Mouse (Mus musculus) gastrocnemius, postnatal 14 days (tissue): ENCODE measurements around the gene Trappc2l. TPM values are rescaled to one million over a fixed set of nuclear protein-coding genes. Genes with fewer than 3 reads are reported as not detected.
A peak's percentile ranks its signal among the peaks of the same experiment; 100 is the strongest.
"Not testable (repeated sequence)": the region's sequence is repeated elsewhere in the genome, so short reads cannot be mapped to it uniquely, and the experiment has no call there.

Experiments used
- DNase-seq: peaks from one replicate; pipeline ENCODE4 v3.0.0; 2021; ENCODE audit warnings: mixed read lengths
- intact Hi-C: fragments of 180-260 bp; cut with DNase I; formaldehyde crosslinking; loops from one replicate; pipeline ENCODE4 v1.15.1; 2025; ENCODE audit warnings: low total_unique reads
- total RNA-seq, 2 experiments: library from RNA; stranded (reverse); gene quantifications; 2 replicates each; pipeline ENCODE4 v1.2.3; 2021

The Trappc2l gene
- total RNA-seq, 2 experiments from 2014 or later, result 47.5 TPM

DNA sequence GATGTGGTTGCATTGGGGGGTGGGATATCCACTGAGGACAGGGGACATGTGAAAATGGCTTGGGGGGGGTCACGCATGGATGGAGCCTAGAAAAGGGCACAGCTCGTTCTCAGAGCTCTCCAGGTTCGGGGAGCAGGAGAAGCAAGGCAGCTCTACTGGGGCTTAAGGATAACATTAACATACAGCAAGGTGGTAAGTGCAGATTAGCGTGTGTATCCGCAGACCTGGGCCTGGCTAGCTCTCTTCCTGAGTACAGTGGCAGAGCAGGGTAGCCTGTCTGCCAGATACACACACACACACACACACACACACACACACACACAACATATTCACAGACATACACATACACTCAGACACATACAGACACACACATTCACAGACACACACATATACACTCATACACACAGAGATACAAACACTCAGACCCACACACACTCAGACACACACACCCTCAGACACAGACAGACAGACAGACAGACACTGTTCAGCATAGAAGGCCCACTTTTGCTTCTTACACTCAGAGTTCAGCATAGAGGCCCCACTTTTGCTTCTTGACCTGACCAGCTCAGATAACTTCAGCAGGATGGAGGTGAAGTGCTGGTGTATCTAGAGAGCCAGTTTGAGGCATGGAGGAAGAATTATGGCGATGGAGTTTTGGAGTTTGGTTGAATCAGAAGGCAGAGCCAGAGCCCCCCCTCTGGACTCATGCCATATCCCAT, 7.4 kb downstream of the Trappc2l start:
- intact Hi-C loops, result no loop called here
- no peak for DNase-seq

DNA sequence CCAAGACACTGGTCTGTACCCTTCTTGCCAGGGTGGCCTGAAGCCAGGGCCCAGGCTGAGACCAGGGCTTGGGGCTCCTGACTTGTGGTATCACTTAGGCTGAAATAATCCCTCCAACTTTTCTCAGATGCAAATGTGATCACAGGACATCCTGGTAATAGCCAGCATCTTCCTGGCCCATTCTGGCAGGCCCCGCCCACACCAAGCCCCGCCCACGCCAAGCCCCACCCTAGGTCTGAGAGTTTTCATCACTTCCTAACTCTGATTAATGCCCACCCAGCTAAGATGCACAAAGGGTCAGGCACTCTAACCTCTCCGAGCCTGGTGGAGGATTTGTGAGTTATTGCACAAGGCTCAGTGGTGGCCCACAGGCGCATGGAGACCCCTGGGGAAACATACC, 9.0 kb downstream of the Trappc2l start:
- intact Hi-C loops, result loop anchor here (2.0 to 5.0 kb wide), 2 partner anchors 57 to 212 kb away; no protein-coding TSS in a partner anchor
- DNase-seq, result no peak

DNA sequence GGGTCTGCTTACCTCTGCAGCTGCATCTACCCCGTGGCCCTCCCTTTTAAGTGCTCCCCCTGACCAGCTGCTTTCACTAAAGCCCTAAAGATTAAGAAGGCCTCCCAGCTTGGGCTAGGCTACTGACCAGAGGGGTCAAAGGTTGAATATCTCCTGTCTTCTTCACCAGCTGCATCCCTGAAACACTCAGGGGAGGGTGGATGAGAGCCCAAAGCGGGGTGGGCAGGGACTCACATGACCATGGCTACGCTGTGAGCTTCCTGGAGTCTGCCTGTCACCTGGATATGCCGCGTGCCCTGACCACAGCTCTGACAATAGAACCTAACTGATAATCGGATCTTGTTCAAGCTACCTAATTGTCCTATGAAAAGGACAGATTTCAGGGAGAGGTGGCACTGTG, 11.3 kb downstream of the Trappc2l start, which contains the start of gene Pabpn1l:
Gene Pabpn1l (minus strand): TSS at position 13 of the 400 bp plus-strand sequence.
- intact Hi-C loops, result loop anchor here (5.0 kb wide), 1 partner anchor 55 kb away; no protein-coding TSS in a partner anchor
- DNase-seq, result no peak

DNA sequence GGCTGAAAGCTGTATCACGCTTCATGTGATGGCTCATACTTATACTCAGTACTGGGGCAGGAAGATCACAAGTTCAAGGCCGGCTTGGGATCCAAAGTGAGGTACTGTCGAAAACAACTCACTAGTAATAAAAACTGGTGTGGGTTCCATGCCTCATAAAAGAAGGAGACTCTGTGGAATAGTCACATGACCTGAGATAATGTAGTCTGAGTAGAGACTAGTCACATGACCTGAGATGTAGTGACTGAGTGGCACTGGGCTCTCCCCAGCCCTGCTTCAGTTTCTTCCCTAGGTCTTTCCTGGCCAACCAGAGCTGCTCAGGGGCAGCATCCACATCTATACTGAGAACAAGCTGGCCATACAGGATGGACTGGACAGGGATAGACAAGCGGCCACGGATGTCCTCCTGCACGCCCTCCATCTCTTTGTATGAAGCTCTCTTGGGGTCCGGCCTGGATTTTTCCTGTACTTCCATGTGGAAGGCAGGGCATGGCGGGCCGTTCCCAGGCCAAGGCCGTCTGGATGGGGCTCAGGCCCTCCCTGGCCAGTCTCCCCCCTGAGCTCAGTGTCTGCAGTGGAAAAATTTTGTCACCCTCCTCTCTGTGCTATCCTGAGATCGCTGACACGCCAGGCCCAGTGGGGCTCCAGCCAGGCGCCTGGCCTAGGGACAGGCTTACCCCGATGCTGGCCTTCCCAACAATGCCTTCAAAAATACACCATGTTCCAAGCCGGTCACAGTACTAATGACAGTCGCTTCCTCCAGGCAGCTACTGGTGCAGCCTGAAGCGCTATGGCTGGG, 12.6 kb downstream of the Trappc2l start:
- peak; percentile 54 for DNase-seq
- intact Hi-C loops, result loop anchor here (5.0 kb wide), 1 partner anchor 53 kb away; no protein-coding TSS in a partner anchor

GRCm38 (mm10) chr8:122624653-122625052, 13.2 kb downstream of the Trappc2l start:
- no peak for DNase-seq
- intact Hi-C loops, result loop anchor here (5.0 kb wide), 1 partner anchor 53 kb away; no protein-coding TSS in a partner anchor

DNA sequence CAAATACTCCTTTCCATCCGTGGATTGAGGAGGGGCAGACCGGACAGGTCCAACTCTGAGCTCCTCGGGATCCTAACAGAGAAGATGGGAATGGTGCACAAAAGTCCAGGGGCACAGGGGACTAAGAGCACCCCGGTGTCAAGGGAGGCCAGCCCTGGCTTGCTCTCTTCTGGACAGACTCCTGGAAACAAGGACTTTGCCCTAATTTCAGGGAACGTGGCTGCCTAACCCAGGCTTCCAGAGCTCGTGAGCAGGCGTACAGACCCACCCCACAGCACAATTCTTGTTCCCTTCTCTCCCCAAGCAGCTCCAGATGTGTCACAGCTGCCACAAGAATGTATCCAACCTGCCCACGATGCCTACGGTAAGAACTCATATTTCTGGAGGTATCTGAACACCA, 14.4 kb downstream of the Trappc2l start:
- no peak for DNase-seq
- intact Hi-C loops, result no loop called here

- DNase-seq, result no peak
- intact Hi-C loops, result no loop called here
Observed at GRCm38 (mm10) chr8:122626896-122627295, 15.5 kb downstream of the Trappc2l start.

- intact Hi-C loops, result no loop called here
- no peak for DNase-seq
Observed at GRCm38 (mm10) chr8:122629388-122629787, 17.9 kb downstream of the Trappc2l start.

- intact Hi-C loops, result no loop called here
Observed at GRCm38 (mm10) chr8:122630696-122631095, 19.3 kb downstream of the Trappc2l start.

DNA sequence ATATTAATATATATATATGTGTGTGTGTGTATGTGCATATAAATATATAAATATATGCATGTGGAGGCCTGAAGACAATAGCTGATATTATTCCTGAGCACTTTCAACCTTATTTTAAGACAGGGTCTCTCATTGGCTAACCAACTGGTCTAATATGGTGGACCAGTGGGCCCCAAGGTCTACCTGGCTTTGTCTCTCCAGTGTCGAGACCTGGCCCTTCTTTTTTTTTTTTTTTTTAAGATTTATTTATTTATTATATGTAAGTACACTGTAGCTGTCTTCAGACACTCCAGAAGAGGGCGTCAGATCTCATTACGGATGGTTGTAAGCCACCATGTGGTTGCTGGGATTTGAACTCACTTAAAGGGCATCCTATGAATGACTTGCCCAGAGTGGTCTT, 20.7 kb downstream of the Trappc2l start:
- intact Hi-C loops, DNase-seq: not testable (repeated sequence)

More at GRCm38 (mm10) chr8:122630696-122631095, 19.3 kb downstream of the Trappc2l start:
- no peak for DNase-seq

GRCm38 (mm10) chr8:122633205-122633604, 21.8 kb downstream of the Trappc2l start:
- no peak for DNase-seq
- intact Hi-C loops, result no loop called here

GRCm38 (mm10) chr8:122635878-122636802, 24.7 kb downstream of the Trappc2l start:
- intact Hi-C loops, result no loop called here
- DNase-seq, result no peak

GRCm38 (mm10) chr8:122636803-122637175, 25.3 kb downstream of the Trappc2l start:
- peak; percentile 82 for DNase-seq
- intact Hi-C loops, result no loop called here

- no peak for DNase-seq
- intact Hi-C loops, result no loop called here
Observed at GRCm38 (mm10) chr8:122637230-122637629, 25.8 kb downstream of the Trappc2l start.

GRCm38 (mm10) chr8:122638601-122639000, 27.2 kb downstream of the Trappc2l start:
- intact Hi-C loops, result no loop called here
- no peak for DNase-seq

DNA sequence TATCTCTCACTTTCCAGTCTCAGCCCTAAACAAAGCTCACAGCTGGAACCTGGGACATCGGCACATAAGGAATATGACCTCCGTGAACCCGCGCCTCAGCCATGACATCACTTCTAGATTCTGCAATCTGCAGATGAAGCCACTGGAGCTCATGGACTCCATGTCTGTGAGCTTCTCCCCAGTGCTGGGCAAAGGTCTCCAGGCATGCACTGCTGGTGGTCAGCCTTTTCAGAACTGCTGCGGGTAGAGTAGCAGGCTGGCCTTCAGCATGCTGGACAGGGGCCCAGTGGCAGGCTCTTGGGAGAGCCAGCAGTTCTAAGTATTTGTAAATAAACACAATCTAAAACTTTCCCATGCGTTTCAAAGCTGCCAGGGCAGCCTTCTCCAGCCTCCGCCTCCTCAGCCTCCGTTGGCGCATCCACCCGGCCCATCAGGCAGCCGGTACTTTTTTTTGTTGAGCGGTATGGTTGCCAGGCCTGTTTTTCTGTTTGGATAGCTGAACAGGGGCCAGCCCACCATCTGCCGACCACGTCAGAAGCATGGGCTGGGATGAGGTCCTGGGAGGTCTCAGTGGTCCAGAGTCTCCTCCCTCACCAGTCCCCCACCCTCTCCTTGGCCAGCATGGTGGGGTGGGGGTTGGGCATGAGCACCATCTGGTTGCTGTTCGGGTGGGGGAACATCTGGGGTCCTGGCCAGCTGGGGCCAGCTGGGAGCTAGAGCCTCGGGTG, 28.2 kb downstream of the Trappc2l start:
- DNase-seq, result peak; percentile 79
- intact Hi-C loops, result no loop called here

DNA sequence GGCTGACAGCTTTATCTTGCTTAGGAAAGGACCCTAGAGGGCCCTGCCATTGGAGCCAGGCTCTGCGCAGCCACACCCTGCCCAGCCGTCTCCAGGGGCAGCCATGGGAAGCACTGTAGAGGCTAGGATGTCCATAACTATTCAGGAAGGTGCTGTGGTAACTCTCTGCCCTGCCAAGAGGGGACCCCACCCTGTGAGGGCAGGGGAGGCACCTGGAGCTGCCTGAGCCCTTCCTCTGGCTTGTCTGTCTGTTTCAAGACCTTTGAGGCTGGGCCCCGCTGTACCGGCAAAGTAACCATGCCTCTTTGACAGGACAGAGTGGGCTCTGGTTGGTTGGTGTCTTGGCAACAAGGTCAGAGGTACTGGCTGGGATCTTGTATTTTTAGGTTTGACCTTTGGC, 29.4 kb downstream of the Trappc2l start:
- no peak for DNase-seq
- intact Hi-C loops, result no loop called here

DNA sequence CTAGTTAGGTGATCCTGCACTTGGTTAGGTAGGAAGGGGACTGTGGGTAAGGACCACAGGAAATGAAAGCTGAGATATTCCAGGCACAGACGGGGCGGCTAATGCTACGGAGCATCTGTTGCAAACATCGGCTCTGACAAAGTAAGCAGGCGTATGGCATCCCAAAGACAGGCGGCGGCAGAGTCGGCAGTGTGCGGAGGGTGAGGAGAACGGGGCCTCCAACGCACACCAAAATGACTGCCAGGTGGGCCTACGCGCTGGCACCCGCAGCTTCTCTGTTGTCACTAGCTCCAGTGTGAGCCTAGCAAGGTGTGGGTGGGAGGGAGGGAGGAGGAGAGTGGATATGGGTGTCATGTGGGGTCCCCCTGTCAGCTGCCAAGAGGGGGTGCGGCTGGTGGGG, 30.0 kb downstream of the Trappc2l start:
- intact Hi-C loops, result no loop called here
- DNase-seq, result no peak

- intact Hi-C loops, result no loop called here
- peak; percentile 41 for DNase-seq
Observed at GRCm38 (mm10) chr8:122642071-122642470, 30.6 kb downstream of the Trappc2l start.
